Mouse (Mus musculus) urinary bladder, adult 18-20 months (tissue): ENCODE measurements at regions not wholly inside any gene's neighbourhood (a gene's known extent, or its start where the extent isn't known, plus 50 kb on each side); places are given as distances from the start of the nearest gene placed in this dataset.

Experiments used
- DNase-seq, 2 experiments: peaks; one replicate each; pipeline ENCODE4 v3.0.0; 2022; ENCODE audit warnings: low spot score in 2 of 2, mixed read lengths in 2 of 2

- no peak for DNase-seq
These were observed 148.9 kb downstream of the Bcl11a start for GRCm38 (mm10) chr11:24226755-24227154.

- DNase-seq: no peak
These were observed 155.5 kb downstream of the Bcl11a start for GRCm38 (mm10) chr11:24233376-24233775.

- no peak for DNase-seq
These were observed 156.0 kb downstream of the Bcl11a start for GRCm38 (mm10) chr11:24233821-24234220.

- DNase-seq: no peak
These were observed 156.6 kb downstream of the Bcl11a start for GRCm38 (mm10) chr11:24234422-24234821.

GRCm38 (mm10) chr11:24235326-24235725, 157.5 kb downstream of the Bcl11a start:
- DNase-seq: no peak

- DNase-seq: no peak
These were observed 161.8 kb downstream of the Bcl11a start for GRCm38 (mm10) chr11:24239631-24240030.

GRCm38 (mm10) chr11:24242096-24242495, 164.2 kb downstream of the Bcl11a start:
- DNase-seq: no peak

- no peak for DNase-seq
These were observed 165.0 kb downstream of the Bcl11a start for GRCm38 (mm10) chr11:24242888-24243287.

- no peak for DNase-seq
These were observed 167.5 kb downstream of the Bcl11a start for GRCm38 (mm10) chr11:24245390-24245789.

GRCm38 (mm10) chr11:24246314-24246713, 168.5 kb downstream of the Bcl11a start:
- DNase-seq: no peak

- DNase-seq: no peak
These were observed 169.4 kb downstream of the Bcl11a start for GRCm38 (mm10) chr11:24247285-24247684.

GRCm38 (mm10) chr11:24251516-24251915, 173.7 kb downstream of the Bcl11a start:
- no peak for DNase-seq

GRCm38 (mm10) chr11:24255201-24256060, 177.6 kb downstream of the Bcl11a start:
- DNase-seq: no peak

- DNase-seq: no peak
These were observed 179.9 kb downstream of the Bcl11a start for GRCm38 (mm10) chr11:24257741-24258140.

- no peak for DNase-seq
These were observed 180.5 kb downstream of the Bcl11a start for GRCm38 (mm10) chr11:24258340-24258739.

- no peak for DNase-seq
These were observed 181.8 kb downstream of the Bcl11a start for GRCm38 (mm10) chr11:24259668-24260067.

- no peak for DNase-seq
These were observed 191.2 kb downstream of the Bcl11a start for GRCm38 (mm10) chr11:24269046-24269445.

GRCm38 (mm10) chr11:24281628-24282027, 203.8 kb downstream of the Bcl11a start:
- DNase-seq: no peak

- DNase-seq: no peak
These were observed 204.7 kb downstream of the Bcl11a start for GRCm38 (mm10) chr11:24282556-24282955.

GRCm38 (mm10) chr11:24286129-24287108, 208.6 kb downstream of the Bcl11a start:
- DNase-seq: no peak

GRCm38 (mm10) chr11:24293209-24293608, 215.4 kb downstream of the Bcl11a start:
- DNase-seq: no peak

GRCm38 (mm10) chr11:24293860-24294531, 216.1 kb downstream of the Bcl11a start:
- no peak for DNase-seq
